Mouse (Mus musculus) mesoderm, embryonic 11.5 days (tissue): ENCODE data around the gene Usp7.

ENCODE experiments used
- DNase-seq: peaks from one replicate; pipeline ENCODE4 v3.0.0-alpha.2; 2012; ENCODE audit warnings: low read depth, low spot score

The Usp7 gene

GRCm38 (mm10) chr16:8643855-8644254, 148.3 kb downstream of the Usp7 start:
- peak; percentile 44 for DNase-seq
